Mouse (Mus musculus): Measurements from ENCODE around the gene Notch4. TPM values are rescaled to one million over a fixed set of nuclear protein-coding genes. Genes with fewer than 3 reads are reported as not detected.

Gene Notch4
- polyA plus RNA-seq (2012; ENCODE audit: low replicate concordance), result 4.7 and 12.4 TPM in 2 replicates

GRCm38 (mm10) chr17:34564003-34564421 lies at the start of gene Notch4:
TSS of gene Notch4 (plus strand) at chr17:34564268.

GRCm38 (mm10) chr17:34517252-34517651 lies 46.8 kb upstream of the Notch4 start, which contains the start of gene Btnl6:
TSS of gene Btnl6 (minus strand) at chr17:34517352.

DNA sequence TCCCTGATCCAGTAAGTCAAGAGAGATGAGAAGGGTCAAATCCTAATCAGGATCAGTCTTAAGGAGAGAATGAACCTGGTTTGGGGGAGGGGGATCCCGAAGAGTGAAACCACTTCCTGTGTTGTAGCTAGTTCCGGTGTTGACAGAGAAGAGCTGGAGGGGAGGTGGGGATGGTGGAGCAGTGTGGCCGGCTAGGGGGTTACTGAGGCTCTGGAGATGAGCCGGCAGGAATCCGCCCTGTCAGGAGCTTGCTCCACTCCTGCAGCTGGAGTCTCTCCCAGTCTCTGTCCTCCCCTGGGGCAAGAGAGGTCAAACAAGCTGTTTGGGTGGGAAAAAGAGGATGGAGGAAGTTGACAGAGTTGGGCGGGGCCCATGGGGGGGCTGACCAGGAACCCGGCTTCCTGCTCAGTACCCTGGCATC lies 25.6 kb downstream of the Notch4 start, which contains the start of gene Gpsm3:
Gpsm3 (plus strand) TSS at position 126 of the 421 bp plus-strand sequence.

DNA sequence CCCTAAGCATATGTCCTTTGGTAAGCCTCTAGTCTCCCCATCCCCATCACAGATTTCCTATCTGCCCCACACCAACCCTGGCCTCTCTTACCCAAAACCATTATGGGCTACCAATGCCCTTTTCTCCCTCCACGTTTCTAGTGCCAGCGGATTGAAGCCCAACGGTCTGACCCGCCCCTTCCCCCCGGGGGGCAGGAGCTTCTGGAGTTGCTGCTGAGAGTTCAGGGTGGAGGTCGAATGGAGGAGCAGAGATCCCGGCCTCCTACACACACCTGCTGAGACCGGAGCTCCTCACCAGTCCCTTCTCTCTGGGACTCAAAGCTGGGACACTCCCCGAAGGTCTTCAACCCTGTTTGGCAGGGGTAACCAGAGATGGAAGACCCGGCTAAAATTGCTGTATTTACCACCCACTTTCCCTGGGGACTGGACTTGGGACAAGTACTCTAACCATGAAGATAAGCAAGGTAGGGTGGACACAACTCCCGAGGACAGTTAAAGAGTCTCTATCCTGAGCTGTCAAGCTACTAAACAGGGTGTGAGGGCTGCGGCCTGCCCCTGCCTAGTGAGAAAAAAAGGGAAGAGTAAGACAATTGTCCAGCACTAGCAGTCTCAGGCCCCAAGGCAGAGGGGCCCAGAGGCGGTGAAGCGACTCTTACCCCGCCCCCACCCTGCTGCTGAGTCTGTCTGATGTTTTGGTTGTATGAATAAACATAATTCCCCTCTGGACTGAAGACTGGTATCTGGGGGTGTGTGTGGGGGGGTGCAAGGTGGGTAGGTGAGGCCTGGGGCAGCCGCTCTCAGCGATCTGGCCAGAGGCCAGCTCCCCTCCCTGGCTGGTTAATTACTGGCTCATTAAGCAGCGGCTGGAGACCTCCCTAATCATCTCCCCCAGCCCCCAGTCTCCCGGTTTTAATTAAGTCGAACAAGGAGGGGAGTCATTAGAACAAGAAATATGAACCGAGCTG lies 27.2 kb downstream of the Notch4 start, which contains the start of gene Pbx2:
Pbx2 (plus strand) TSS at position 238 of the 965 bp plus-strand sequence.

GRCm38 (mm10) chr17:34597566-34598095 lies 33.6 kb downstream of the Notch4 start, which contains the start of gene Ager:
TSS of gene Ager (plus strand) at chr17:34597862.

GRCm38 (mm10) chr17:34603375-34604060 lies 39.5 kb downstream of the Notch4 start, which contains the start of gene Rnf5:
TSS of gene Rnf5 (minus strand) at chr17:34603690.

DNA sequence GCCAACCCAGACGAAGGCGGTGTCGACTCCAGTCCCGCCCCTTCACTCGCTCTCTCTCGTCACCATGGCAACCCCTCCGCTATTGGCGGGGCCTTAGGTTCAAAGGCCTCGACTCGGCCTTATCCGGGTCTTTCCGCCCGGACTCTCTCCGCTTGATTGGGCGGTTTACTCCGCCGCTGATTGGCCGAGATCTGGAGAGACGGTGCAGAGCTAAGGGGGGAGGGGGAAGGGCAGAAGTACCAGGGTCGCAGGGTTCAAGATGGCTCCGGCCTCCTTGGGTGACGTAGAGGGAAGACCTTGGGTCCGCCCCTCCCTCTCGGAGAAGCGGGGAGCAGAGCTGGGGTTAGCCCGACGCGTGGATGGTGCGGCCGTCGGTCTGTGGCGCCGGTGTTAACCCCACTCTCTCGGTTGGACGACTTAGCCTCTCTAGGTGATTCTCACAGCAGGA lies 40.0 kb downstream of the Notch4 start, which contains the start of gene Agpat1:
Agpat1 (plus strand) TSS at position 202 of the 448 bp plus-strand sequence.

DNA sequence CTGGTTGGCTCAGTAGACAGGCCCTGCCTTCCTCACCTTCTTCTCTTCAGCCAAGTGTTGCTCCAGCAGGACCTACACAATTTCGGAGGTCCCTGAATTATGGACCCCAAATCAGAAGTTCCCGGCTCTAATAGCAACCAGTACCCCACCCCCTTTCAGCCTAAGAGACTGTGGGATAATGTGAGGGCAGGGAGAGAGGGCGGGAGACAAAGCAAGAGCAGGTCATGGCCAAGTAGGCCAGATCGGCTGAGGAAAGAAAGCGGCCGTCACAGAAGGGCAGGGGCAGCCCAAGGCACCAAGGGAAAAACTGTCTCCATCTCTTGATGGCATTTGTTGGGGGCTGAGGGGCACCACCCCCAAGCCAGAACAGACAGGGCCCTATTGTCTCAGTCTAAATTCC lies 51.8 kb downstream of the Notch4 start, which contains the start of gene Egfl8:
Egfl8 (minus strand) TSS at position 101 of the 400 bp plus-strand sequence.

GRCm38 (mm10) chr17:34627943-34628643 lies 64.0 kb downstream of the Notch4 start, which contains the start of gene Ppt2:
TSS of gene Ppt2 (minus strand) at chr17:34628510.

DNA sequence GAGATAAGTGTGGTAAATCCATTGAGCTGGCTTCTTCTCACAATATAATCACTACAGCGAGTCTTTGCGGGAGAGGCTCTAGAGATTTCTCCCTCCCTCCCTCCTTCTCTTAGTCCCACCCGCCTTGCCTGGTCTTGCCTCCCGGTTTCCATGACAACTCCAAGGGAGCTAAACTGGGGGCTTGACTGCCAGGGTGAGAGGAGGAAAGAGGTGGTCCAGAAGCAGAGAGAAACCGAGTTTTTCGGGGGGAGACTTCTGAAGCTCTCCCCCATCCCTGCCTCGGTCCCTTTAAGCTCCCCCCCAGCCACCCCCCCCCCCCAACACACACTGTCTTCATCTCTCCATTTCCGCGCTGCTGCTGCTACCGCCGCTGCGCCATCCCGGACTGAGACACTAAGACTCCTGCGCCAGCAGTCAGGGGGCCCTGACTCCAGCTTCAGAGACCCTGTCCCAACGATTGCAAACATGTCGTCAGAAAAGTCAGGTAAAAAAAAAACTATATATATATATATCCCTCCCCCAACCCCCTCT lies 65.2 kb downstream of the Notch4 start, which contains the start of gene Prrt1:
Prrt1 (plus strand) TSS at position 313 of the 531 bp plus-strand sequence.

Other genes starting within 250 kb of the Notch4 start
- 0.07 and 0.10 TPM in 2 replicates for gene H2-Eb2, start 238.6 kb upstream of the Notch4 start, polyA plus RNA-seq (2012; ENCODE audit: low replicate concordance)
- gene Btnl2, start 209.4 kb upstream of the Notch4 start, polyA plus RNA-seq (2012; ENCODE audit: low replicate concordance), result 0.58 and 0.80 TPM in 2 replicates
- not detected in 2 replicates for gene Btnl1, start 187.1 kb upstream of the Notch4 start, polyA plus RNA-seq (2012; ENCODE audit: low replicate concordance)
- gene BC051142, start 165.4 kb upstream of the Notch4 start, polyA plus RNA-seq (2012; ENCODE audit: low replicate concordance), result not detected in 2 replicates
- not detected in 2 replicates for gene Btnl4, start 87.0 kb upstream of the Notch4 start, polyA plus RNA-seq (2012; ENCODE audit: low replicate concordance)
- not detected in 2 replicates for gene Btnl6, start 46.9 kb upstream of the Notch4 start, polyA plus RNA-seq (2012; ENCODE audit: low replicate concordance)
- gene Gpsm3, start 25.5 kb downstream of the Notch4 start, polyA plus RNA-seq (2012; ENCODE audit: low replicate concordance), result 136 and 357 TPM in 2 replicates
- gene Pbx2, start 27.0 kb downstream of the Notch4 start, polyA plus RNA-seq (2012; ENCODE audit: low replicate concordance), result 77.3 and 112 TPM in 2 replicates
- gene Ager, start 33.6 kb downstream of the Notch4 start, polyA plus RNA-seq (2012; ENCODE audit: low replicate concordance), result 4.2 and 9.4 TPM in 2 replicates
- gene Rnf5, start 39.4 kb downstream of the Notch4 start, polyA plus RNA-seq (2012; ENCODE audit: low replicate concordance), result 35.4 and 54.6 TPM in 2 replicates
- 223 and 308 TPM in 2 replicates for gene Agpat1, start 40.0 kb downstream of the Notch4 start, polyA plus RNA-seq (2012; ENCODE audit: low replicate concordance)
- gene Egfl8, start 51.7 kb downstream of the Notch4 start, polyA plus RNA-seq (2012; ENCODE audit: low replicate concordance), result 0.78 and 1.1 TPM in 2 replicates
- gene Ppt2, start 64.2 kb downstream of the Notch4 start, polyA plus RNA-seq (2012; ENCODE audit: low replicate concordance), result 67.6 and 71.3 TPM in 2 replicates
- gene Prrt1, start 65.3 kb downstream of the Notch4 start, polyA plus RNA-seq (2012; ENCODE audit: low replicate concordance), result 3.2 and 5.7 TPM in 2 replicates
- 3.9 and 5.3 TPM in 2 replicates for gene Fkbpl, start 80.5 kb downstream of the Notch4 start, polyA plus RNA-seq (2012; ENCODE audit: low replicate concordance)
- gene Atf6b, start 82.9 kb downstream of the Notch4 start, polyA plus RNA-seq (2012; ENCODE audit: low replicate concordance), result 269 and 430 TPM in 2 replicates
- 0.32 and 1.9 TPM in 2 replicates for gene Tnxb, start 106.3 kb downstream of the Notch4 start, polyA plus RNA-seq (2012; ENCODE audit: low replicate concordance)
- 0.87 and 2.9 TPM in 2 replicates for gene C4b, start 179.6 kb downstream of the Notch4 start, polyA plus RNA-seq (2012; ENCODE audit: low replicate concordance)
- gene Cyp21a1, start 240.3 kb downstream of the Notch4 start, polyA plus RNA-seq (2012; ENCODE audit: low replicate concordance), result 0.54 TPM in 1 of 2 replicates, not detected in the other

Measured in leukemia stem cell, adult 10-12 weeks (primary cell).